Mouse (Mus musculus) thymus, adult 2 months (tissue): Measurements from ENCODE around the gene Aanat.

Experiments used
- CTCF ChIP-seq: fragments of 200-500 bp; IDR thresholded peaks from 2 replicates; pipeline ENCODE4 v1.5.1; 2012; ENCODE audit warnings: mild to moderate bottlenecking, control low read depth, low read length, moderate library complexity, borderline replicate concordance; ENCODE audit not compliant: control insufficient read depth, poor library complexity, insufficient read depth; ENCODE audit errors: extremely low read depth
- POLR2A ChIP-seq: fragments of 200-500 bp; IDR thresholded peaks from 2 replicates; pipeline ENCODE4 v1.6.1; 2012; ENCODE audit warnings: mild to moderate bottlenecking, low read length, control low read depth, moderate library complexity; ENCODE audit not compliant: control insufficient read depth, poor library complexity, insufficient read depth; ENCODE audit errors: extremely low read depth

GRCm38 (mm10) chr11:116571767-116572679 is 14.2 kb upstream of the Aanat start:
- TF ChIP-seq POLR2A (no peak), CTCF (no peak)
